Mouse (Mus musculus) stomach, embryonic 16.5 days (tissue): ENCODE measurements around the gene Elavl1. TPM values are rescaled to one million over a fixed set of nuclear protein-coding genes. Genes with fewer than 3 reads are reported as not detected.
"Not testable (repeated sequence)": the region's sequence is repeated elsewhere in the genome, so short reads cannot be mapped to it uniquely, and the experiment has no call there.

Source experiments
- ATAC-seq: fragments of 200-750 bp; cut with Nextera tagmentation; 2 replicates; pipeline ENCODE4 v1.8.0; 2017; ENCODE audit warnings: moderate number of reproducible peaks, moderate TSS enrichment; ENCODE audit not compliant: insufficient read depth, low FRiP score
- H3K27ac ChIP-seq: fragments of 300-500 bp; sonication (generic); 2 replicates; pipeline ENCODE4 v1.5.1; 2014; ENCODE audit warnings: low read length
- H3K27me3 ChIP-seq: fragments of 300-500 bp; sonication (generic); 2 replicates; pipeline ENCODE4 v1.6.1; 2014; ENCODE audit warnings: low read length, control low read depth, mixed read lengths; ENCODE audit not compliant: control insufficient read depth, insufficient read depth
- H3K36me3 ChIP-seq: fragments of 300-500 bp; sonication (generic); 2 replicates; pipeline ENCODE4 v1.6.1; 2014; ENCODE audit warnings: low read length; ENCODE audit not compliant: control insufficient read depth, insufficient read depth
- H3K4me1 ChIP-seq: fragments of 300-500 bp; sonication (generic); 2 replicates; pipeline ENCODE4 v1.6.1; 2014; ENCODE audit warnings: low read length, control low read depth, mixed read lengths; ENCODE audit not compliant: control insufficient read depth, insufficient read depth
- H3K4me2 ChIP-seq: fragments of 300-500 bp; sonication (generic); 2 replicates; pipeline ENCODE4 v1.6.1; 2014; ENCODE audit warnings: low read depth, low read length, mixed read lengths
- H3K4me3 ChIP-seq: fragments of 300-500 bp; sonication (generic); replicated peaks from 2 replicates; pipeline ENCODE4 v1.5.1; 2014; ENCODE audit warnings: mild to moderate bottlenecking, low read length
- H3K9ac ChIP-seq: fragments of 300-500 bp; sonication (generic); 2 replicates; pipeline ENCODE4 v1.6.1; 2014; ENCODE audit warnings: low read length
- H3K9me3 ChIP-seq: fragments of 300-500 bp; sonication (generic); replicated peaks from 2 replicates; pipeline ENCODE4 v1.6.1; 2016; ENCODE audit warnings: low read length, control low read depth; ENCODE audit not compliant: control insufficient read depth
- WGBS: fragments of 180-500 bp; shearing (Covaris S2); extraction: QIAGEN DNeasy Blood & Tissue Kit; methylation state at CpG from one replicate; pipeline ENCODE4 v1.1.7; 2014; 5-methylcytosine and 5-hydroxymethylcytosine counted together
- polyA plus RNA-seq: library from polyadenylated mRNA; unstranded; fragments of >200 nt; fragmentation: Nextera tagmentation; extraction: Ambion mirVana; gene quantifications from 2 replicates; pipeline ENCODE4 v1.2.1, GENCODE M21; 2015

The Elavl1 gene
- polyA plus RNA-seq, 1 experiment from 2014 or later: 166 TPM

DNA sequence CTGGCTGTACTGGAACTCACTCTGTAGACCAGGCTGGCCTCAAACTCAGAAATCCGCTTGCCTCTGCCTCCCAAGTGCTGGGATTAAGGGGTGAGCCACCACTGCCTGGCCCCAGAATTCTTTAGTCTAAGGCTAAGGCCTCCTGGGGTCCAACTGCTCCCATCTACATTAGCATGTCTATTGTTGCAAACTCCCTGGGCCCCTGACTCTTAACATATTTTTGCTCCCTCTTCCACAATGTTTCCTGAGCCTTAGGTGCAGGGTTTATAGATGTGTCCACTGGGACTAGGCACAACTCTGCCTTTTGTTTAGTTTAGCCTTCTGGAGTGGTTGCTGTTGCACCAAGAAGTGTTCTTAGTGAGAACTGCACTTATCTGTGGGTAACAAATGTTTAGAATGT is 29.3 kb upstream of the Elavl1 start:
- no peak overlapping the region for H3K9ac ChIP-seq
- no peak for ATAC-seq
- no peaks in the 10 kb centered on the region for H3K4me1 ChIP-seq
- 70% methylated on average over 1 of the region's 1 CpGs for WGBS
- H3K4me2 ChIP-seq: no peak overlapping the region
- H3K9me3 ChIP-seq: no peaks in the 10 kb centered on the region
- H3K27me3 ChIP-seq: no peaks in the 10 kb centered on the region
- H3K4me3 ChIP-seq: no peak overlapping the region
- H3K27ac ChIP-seq: no peak overlapping the region
- H3K36me3 ChIP-seq: no peaks in the 10 kb centered on the region

DNA sequence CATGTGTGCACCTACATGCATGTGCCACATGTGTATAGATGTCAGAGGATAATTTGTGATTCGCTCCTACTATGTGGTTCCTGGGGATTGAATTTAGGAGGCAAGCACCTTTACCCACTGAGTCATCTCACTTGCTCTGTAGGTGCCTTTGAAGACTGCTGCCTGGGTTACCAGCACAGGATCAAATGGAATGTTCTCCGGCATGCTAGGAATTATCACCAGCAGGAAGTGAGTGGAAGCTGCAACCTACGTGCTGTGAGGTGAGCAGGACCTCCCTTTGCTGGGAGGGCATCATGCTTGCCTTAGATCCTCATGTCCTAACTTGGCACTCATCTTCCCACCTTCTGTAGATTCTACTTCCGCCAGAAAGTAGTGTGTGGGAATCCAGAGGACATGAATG is 28.5 kb upstream of the Elavl1 start:
- ATAC-seq: no peak

DNA sequence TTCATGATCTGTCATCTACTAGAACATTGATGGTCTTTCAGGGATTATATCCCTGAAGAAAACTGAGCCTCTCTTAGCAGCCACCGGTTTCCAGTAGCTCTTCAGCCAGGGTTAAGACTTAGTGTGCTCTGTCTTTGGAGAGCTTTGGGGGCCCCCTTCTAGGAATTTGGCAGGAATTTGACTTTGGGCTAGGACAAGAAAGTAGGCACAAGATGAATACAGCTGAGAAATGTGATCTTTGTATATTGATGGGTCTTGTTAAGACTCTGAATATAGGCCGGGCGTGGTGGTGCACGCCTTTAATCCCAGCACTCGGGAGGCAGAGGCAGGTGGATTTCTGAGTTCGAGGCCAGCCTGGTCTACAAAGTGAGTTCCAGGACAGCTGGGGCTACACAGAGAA is 27.3 kb upstream of the Elavl1 start:
- H3K4me1 ChIP-seq, ATAC-seq, H3K4me3 ChIP-seq, H3K9ac ChIP-seq, H3K27ac ChIP-seq, H3K9me3 ChIP-seq, H3K36me3 ChIP-seq, H3K27me3 ChIP-seq, H3K4me2 ChIP-seq: not testable (repeated sequence)
- 93% methylated on average over 6 of the region's 6 CpGs for WGBS

More for the DNA sequence above, 28.5 kb upstream of the Elavl1 start:
- H3K9ac ChIP-seq: no peak overlapping the region
- H3K27me3 ChIP-seq: no peaks in the 10 kb centered on the region
- no peak overlapping the region for H3K4me3 ChIP-seq
- H3K27ac ChIP-seq: no peak overlapping the region
- no peaks in the 10 kb centered on the region for H3K9me3 ChIP-seq
- no peaks in the 10 kb centered on the region for H3K4me1 ChIP-seq
- WGBS: 83% methylated on average over 4 of the region's 4 CpGs
- no peak overlapping the region for H3K4me2 ChIP-seq
- no peaks in the 10 kb centered on the region for H3K36me3 ChIP-seq

DNA sequence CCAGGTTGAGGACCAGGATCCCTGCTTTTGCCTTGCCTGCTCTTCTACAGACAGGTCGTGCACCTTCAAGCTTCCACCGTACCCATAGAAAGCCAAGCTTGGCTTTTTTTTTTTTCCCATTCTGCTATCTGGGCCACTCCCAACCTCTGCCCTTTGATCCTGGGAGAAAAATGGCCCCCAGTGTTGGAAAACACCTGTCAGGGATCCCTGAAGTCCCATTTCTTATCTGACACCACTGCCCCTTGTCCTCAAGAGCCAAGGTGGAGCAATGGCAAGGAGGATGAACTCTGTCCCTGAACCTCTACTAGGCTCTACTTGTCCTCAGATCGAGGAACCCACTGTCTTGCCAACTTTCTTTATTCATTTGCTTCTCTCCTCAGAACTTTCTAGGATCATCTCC is 25.4 kb upstream of the Elavl1 start:
- Histone ChIP-seq H3K4me3 (no peak overlapping the region), H3K9me3 (no peaks in the 10 kb centered on the region), H3K4me2 (no peak overlapping the region), H3K27me3 (no peaks in the 10 kb centered on the region), H3K36me3 (no peaks in the 10 kb centered on the region), H3K4me1 (0 out of 2 replicates have a peak, but pooled peaks cover 2% of the 10 kb centered on the region), H3K9ac (no peak overlapping the region), H3K27ac (no peak overlapping the region)
- peak; percentile 56; the same call in 1 of the 2 replicates for ATAC-seq
- 86% methylated on average over 3 of the region's 3 CpGs for WGBS

DNA sequence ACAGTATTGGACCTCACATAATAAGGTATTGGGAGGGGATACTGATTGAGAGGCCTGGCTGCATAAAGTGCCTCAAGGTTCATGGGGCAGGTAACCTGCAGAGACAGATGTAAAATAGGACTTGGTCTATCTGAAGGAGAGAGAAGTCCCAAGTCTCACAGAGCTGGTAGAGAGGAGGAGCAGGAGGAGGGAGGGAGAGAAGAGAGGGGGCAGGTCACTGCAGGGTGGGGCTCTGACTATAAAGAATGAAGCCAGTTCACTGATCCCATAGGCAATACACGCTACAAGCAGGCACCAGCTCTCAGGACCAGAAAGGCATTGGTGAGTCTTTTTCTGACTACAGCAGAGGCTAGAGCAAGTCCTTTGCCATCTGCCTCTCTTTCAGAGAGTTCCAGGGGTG is 24.1 kb upstream of the Elavl1 start:
- H3K9me3 ChIP-seq: no peaks in the 10 kb centered on the region
- no peak overlapping the region for H3K4me2 ChIP-seq
- H3K9ac ChIP-seq: no peak overlapping the region
- 0 out of 2 replicates have a peak, but pooled peaks cover 2% of the 10 kb centered on the region for H3K4me1 ChIP-seq
- H3K27ac ChIP-seq: no peak overlapping the region
- WGBS: 50% methylated on average over 1 of the region's 1 CpGs
- H3K4me3 ChIP-seq: no peak overlapping the region
- H3K36me3 ChIP-seq: no peaks in the 10 kb centered on the region
- H3K27me3 ChIP-seq: no peaks in the 10 kb centered on the region
- no peak for ATAC-seq

DNA sequence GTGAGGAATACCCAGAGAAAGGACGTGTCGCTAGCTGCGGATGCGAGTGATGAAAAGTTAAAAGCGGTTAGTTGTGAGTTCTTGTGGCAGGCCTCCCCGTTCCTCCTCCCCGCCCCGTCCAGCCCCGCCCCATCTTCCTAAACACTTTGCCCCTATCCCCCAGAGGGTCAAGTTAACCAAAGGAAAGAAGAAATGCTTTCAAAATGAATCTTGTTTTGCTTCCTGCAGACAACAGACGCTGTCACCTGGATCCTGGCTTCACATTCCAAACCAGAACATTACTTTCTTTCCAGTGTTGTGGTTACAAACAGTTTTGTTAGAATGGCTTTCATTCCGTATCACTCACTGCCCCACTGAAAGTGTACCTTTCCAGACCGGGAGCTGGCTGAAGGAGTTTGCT is 23.1 kb upstream of the Elavl1 start:
- H3K4me3 ChIP-seq: no peak overlapping the region
- H3K4me2 ChIP-seq: peak overlapping the region; percentile 27; the same call in 1 of the 2 replicates
- ATAC-seq: no peak
- 25% methylated on average over 12 of the region's 12 CpGs for WGBS
- no peaks in the 10 kb centered on the region for H3K36me3 ChIP-seq
- 0 out of 2 replicates have a peak, but pooled peaks cover 2% of the 10 kb centered on the region for H3K4me1 ChIP-seq
- no peak overlapping the region for H3K27ac ChIP-seq
- no peaks in the 10 kb centered on the region for H3K9me3 ChIP-seq
- H3K27me3 ChIP-seq: no peaks in the 10 kb centered on the region
- H3K9ac ChIP-seq: peak overlapping the region; percentile 43

DNA sequence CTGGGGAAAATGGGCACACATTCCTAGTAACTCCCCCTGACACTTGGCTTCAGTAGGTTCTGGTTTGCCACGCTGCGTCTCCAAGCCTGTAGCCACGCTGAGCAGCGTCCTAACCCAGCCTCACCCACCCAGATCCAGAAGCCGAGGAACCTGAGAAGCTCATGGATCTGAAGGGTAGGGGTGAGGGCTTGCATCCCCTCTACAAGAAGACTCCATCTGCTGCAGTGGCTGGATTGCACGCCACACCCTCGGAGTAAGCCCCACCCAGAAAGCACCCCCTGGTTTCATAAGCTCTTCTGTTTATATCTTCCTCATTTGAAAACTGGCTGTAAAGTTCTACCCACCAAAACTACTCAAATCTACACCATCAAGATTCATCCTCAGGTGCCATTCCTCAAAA is 22.4 kb upstream of the Elavl1 start:
- Histone ChIP-seq H3K9ac (peak overlapping the region; percentile 43), H3K4me3 (no peak overlapping the region), H3K4me2 (peak overlapping the region; percentile 27; the same call in 1 of the 2 replicates), H3K9me3 (no peaks in the 10 kb centered on the region), H3K27me3 (no peaks in the 10 kb centered on the region), H3K27ac (no peak overlapping the region), H3K4me1 (0 out of 2 replicates have a peak, but pooled peaks cover 2% of the 10 kb centered on the region), H3K36me3 (no peaks in the 10 kb centered on the region)
- ATAC-seq: no peak
- WGBS: 53% methylated on average over 7 of the region's 7 CpGs

DNA sequence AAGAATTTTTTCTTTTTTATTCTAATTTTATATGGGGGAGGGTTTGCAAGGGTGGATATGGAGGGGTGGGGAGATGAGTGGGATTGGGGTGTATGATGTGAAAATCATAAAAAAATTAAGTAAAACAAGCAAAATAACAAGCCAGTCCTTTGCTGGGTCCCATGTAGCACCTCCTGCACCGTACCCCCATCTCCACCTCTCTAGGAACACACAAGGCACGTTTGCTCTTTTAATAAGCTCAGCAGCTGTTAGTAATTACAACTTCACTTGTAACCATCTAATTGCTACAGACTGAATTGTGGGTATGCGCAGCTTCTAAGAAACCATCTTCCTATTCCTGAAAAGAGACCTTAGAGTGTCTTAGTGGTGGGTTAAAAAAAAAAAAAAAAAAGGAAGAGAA is 15.0 kb upstream of the Elavl1 start:
- Histone ChIP-seq H3K4me3 (no peak overlapping the region), H3K9me3 (no peaks in the 10 kb centered on the region), H3K4me2 (no peak overlapping the region), H3K27me3 (no peaks in the 10 kb centered on the region), H3K4me1 (no peaks in the 10 kb centered on the region), H3K36me3 (peaks cover 14% of the 10 kb centered on the region), H3K27ac (no peak overlapping the region), H3K9ac (no peak overlapping the region)
- ATAC-seq: no peak
- WGBS: 73% methylated on average over 3 of the region's 3 CpGs

DNA sequence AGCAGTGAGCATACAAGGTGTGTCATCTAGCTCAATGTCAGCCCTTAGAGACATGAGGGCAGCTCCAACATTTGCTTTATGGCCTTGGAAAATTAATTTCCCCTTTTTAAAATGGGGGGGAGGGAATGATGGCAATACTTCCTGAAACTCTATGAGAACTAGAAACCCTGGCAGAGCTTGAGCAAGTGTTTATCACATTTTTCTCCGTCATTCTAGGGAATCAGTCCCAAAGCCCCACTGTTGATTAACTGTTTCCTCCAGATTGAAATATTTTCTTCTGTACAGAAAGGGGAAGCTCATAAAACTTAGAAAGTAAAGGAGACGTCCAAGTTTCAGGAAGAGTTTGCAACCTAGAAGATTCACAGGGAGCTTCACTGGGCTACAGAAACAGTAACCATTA is 10.5 kb upstream of the Elavl1 start:
- Histone ChIP-seq H3K27me3 (no peaks in the 10 kb centered on the region), H3K36me3 (peaks cover 25% of the 10 kb centered on the region), H3K4me2 (no peak overlapping the region), H3K4me3 (no peak overlapping the region), H3K4me1 (no peaks in the 10 kb centered on the region), H3K27ac (no peak overlapping the region), H3K9ac (no peak overlapping the region), H3K9me3 (no peaks in the 10 kb centered on the region)
- WGBS: 72% methylated on average over 2 of the region's 2 CpGs
- ATAC-seq: no peak

DNA sequence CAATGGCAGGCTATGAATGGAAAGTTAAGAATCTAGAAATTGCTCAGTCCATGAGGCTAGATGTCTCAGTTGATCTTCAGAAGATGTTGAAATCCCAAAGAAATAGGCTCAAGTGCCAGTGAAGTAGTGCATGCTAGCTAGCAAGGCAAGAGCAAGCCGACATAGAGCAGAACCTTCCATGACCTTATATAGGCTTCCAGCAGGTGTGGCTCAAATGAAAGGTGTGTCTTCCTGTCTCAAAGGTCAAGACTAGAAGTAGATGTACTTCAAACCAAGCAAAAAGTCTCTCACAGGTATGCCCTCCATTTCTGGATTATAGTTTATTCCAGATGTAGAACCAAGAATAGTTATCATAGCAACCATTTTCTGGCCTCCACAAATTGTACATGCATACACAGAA is 8.8 kb upstream of the Elavl1 start:
- ATAC-seq: no peak
- H3K9me3 ChIP-seq: no peaks in the 10 kb centered on the region
- no peak overlapping the region for H3K4me3 ChIP-seq
- H3K27ac ChIP-seq: no peak overlapping the region
- H3K9ac ChIP-seq: no peak overlapping the region
- 97% methylated on average over 1 of the region's 1 CpGs for WGBS
- peaks cover 32% of the 10 kb centered on the region for H3K36me3 ChIP-seq
- no peak overlapping the region for H3K4me2 ChIP-seq
- H3K4me1 ChIP-seq: no peaks in the 10 kb centered on the region
- H3K27me3 ChIP-seq: no peaks in the 10 kb centered on the region
